Mouse (Mus musculus) Muller cell, postnatal 12 days (primary cell): ENCODE measurements around the gene Gfpt1.

Experiments
- DNase-seq: peaks from one replicate; pipeline ENCODE4 v3.0.0-alpha.2; 2015; ENCODE audit errors: inconsistent ontology term

The Gfpt1 gene

DNA sequence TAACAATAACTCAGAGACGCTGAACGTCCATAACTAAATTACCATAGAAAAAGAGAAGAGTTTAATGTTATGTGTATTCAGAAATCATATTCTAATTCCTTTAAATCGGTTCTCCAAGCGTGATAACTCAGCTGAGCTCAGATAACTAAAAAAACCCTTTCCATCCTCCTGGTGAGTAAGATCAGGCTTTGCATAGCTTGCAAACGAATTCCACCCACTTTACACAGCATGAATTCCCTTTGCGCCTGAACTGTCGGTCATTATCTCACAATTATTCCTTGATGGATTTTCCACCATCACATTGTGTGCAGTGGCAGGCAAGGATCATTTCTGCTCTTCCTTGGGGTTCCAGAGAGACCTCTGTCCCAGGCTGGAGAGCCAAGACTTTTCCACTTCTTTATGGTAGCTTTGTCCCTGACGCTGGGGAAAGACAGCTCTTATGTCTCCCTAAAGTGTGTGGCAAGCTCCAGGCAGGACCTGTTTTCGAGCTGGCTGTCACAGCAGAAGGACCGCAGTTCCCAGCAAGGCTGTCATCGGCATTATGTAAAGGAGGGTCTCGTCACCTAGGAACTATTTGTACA lies 91.4 kb downstream of the Gfpt1 start:
- no peak for DNase-seq

- no peak for DNase-seq
Observed at GRCm38 (mm10) chr6:87138479-87138878, 95.8 kb downstream of the Gfpt1 start.

DNA sequence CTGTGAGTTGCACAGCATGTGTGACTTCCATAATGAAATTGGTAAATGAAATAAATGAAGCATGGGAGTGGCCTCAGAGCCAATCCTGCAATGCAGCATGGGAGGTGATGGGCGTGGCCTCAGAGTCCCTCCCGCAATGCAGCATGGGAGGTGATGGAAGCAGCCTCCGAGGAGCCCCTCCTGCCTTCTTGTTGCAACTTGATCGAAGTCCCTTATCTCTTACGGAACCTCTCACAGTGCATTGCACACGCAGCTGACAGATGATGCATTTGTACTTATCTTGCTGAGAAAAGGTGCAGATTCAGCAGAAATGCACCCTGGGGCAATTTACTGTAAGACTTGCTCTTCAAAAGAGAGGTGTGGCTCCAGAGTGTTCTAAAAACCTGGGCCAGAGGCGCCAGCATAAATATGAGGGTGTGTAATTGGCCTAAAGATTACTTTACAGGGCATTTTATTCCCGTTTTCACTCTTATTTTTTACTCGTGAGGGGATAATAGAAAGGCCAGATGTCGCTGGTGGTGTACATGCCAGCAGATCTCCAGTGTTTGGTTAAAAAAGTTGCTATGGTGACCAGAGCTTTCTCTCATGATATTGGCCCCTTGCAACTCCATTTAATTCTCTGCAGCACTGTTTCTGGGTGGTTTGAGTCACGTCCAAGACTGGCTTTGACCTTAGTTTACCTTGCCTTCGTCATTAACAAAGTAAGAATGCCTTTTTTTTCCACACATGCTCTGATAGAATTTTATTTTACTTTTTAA lies 97.3 kb downstream of the Gfpt1 start:
- no peak for DNase-seq
